Mouse (Mus musculus) intestine, postnatal 0 days (tissue): Measurements from ENCODE around the gene Grik5. TPM values are rescaled to one million over a fixed set of nuclear protein-coding genes. Genes with fewer than 3 reads are reported as not detected.
A peak's percentile ranks its signal among the peaks of the same experiment; 100 is the strongest.

ENCODE experiments used
- ATAC-seq: fragments of 200-750 bp; cut with Nextera tagmentation; 2 replicates; pipeline ENCODE4 v1.8.0; 2017; ENCODE audit warnings: mild to moderate bottlenecking, moderate TSS enrichment, moderate library complexity
- H3K27ac ChIP-seq: fragments of 300-500 bp; sonication (generic); 2 replicates; pipeline ENCODE4 v1.5.1; 2014; ENCODE audit warnings: mild to moderate bottlenecking, low read depth, low read length, moderate library complexity
- H3K27me3 ChIP-seq: fragments of 300-500 bp; sonication (generic); replicated peaks from 2 replicates; pipeline ENCODE4 v1.6.1; 2014; ENCODE audit warnings: low read length, mixed read lengths; ENCODE audit not compliant: control insufficient read depth, insufficient read depth
- H3K36me3 ChIP-seq: fragments of 300-500 bp; sonication (generic); 2 replicates; pipeline ENCODE4 v1.6.1; 2014; ENCODE audit warnings: mild to moderate bottlenecking, moderate library complexity; ENCODE audit not compliant: control insufficient read depth, insufficient read depth
- H3K4me1 ChIP-seq: fragments of 300-500 bp; sonication (generic); replicated peaks from 2 replicates; pipeline ENCODE4 v1.6.1; 2014; ENCODE audit warnings: antibody characterized with exemption, low read length, mixed read lengths; ENCODE audit not compliant: control insufficient read depth, insufficient read depth
- H3K4me2 ChIP-seq: fragments of 300-500 bp; sonication (generic); replicated peaks from 2 replicates; pipeline ENCODE4 v1.6.1; 2014; ENCODE audit warnings: low read depth, mild to moderate bottlenecking, moderate library complexity
- H3K4me3 ChIP-seq: fragments of 300-500 bp; sonication (generic); 2 replicates; pipeline ENCODE4 v1.5.1; 2014; ENCODE audit warnings: low read depth, low read length
- H3K9ac ChIP-seq: fragments of 300-500 bp; sonication (generic); 2 replicates; pipeline ENCODE4 v1.6.1; 2014; ENCODE audit warnings: mild to moderate bottlenecking, low read depth, low read length
- H3K9me3 ChIP-seq: fragments of 300-500 bp; sonication (generic); 2 replicates; pipeline ENCODE4 v1.6.1; 2016; ENCODE audit warnings: mixed run types; ENCODE audit not compliant: control insufficient read depth
- CTCF ChIP-seq: sonication (generic); IDR thresholded peaks from 2 replicates; pipeline ENCODE4 v1.5.1; 2016; ENCODE audit warnings: low read depth, mild to moderate bottlenecking, control low read depth, antibody characterized with exemption, moderate library complexity
- WGBS: fragments of 180-500 bp; shearing (Covaris S2); extraction: QIAGEN DNeasy Blood & Tissue Kit; methylation state at CpG from one replicate; pipeline ENCODE4 v1.1.7; 2014; 5-methylcytosine and 5-hydroxymethylcytosine counted together
- polyA plus RNA-seq: library from polyadenylated mRNA; unstranded; fragments of >200 nt; fragmentation: Nextera tagmentation; extraction: Ambion mirVana; gene quantifications from 2 replicates; pipeline ENCODE4 v1.2.1, GENCODE M21; 2015

The Grik5 gene
- polyA plus RNA-seq, 1 experiment from 2014 or later: 1.3 TPM

GRCm38 (mm10) chr7:25030032-25030753 is 42.0 kb downstream of the Grik5 start:
- H3K4me2 ChIP-seq: no peak overlapping the region
- peak; percentile 88 for TF ChIP-seq CTCF
- no peaks in the 10 kb centered on the region for H3K4me1 ChIP-seq
- no peak overlapping the region for H3K9ac ChIP-seq
- H3K27ac ChIP-seq: no peak overlapping the region
- ATAC-seq: no peak
- no peaks in the 10 kb centered on the region for H3K9me3 ChIP-seq
- H3K4me3 ChIP-seq: no peak overlapping the region
- H3K27me3 ChIP-seq: no peaks in the 10 kb centered on the region
- H3K36me3 ChIP-seq: no peaks in the 10 kb centered on the region
- WGBS: 51% methylated on average over 5 of the region's 5 CpGs

DNA sequence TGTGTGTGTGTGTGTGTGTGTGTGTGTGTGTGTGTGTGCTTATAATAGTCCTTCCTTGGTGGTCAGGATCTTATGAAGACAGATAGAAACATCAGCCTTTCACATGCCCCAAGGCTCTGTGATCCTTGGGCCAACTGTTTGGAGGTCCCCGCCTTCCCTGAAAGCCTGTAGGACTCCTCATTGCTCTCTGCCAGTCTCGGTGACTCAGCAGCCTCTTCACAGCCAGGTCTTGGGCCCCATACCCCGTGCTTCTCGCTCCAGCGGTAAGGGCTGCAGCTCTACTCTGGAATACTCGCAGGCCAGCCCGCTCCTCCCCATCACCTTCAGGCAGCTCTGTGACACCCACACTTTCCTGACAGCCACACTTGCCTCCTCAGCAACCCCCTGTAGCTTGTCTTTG is 45.7 kb downstream of the Grik5 start:
- H3K4me3 ChIP-seq: no peak overlapping the region
- no peaks in the 10 kb centered on the region for H3K27me3 ChIP-seq
- no peak overlapping the region for H3K27ac ChIP-seq
- H3K4me1 ChIP-seq: no peaks in the 10 kb centered on the region
- H3K9me3 ChIP-seq: no peaks in the 10 kb centered on the region
- no peaks in the 10 kb centered on the region for H3K36me3 ChIP-seq
- WGBS: 51% methylated on average over 7 of the region's 7 CpGs
- TF ChIP-seq CTCF: no peak
- no peak overlapping the region for H3K4me2 ChIP-seq
- no peak overlapping the region for H3K9ac ChIP-seq
- ATAC-seq: no peak

DNA sequence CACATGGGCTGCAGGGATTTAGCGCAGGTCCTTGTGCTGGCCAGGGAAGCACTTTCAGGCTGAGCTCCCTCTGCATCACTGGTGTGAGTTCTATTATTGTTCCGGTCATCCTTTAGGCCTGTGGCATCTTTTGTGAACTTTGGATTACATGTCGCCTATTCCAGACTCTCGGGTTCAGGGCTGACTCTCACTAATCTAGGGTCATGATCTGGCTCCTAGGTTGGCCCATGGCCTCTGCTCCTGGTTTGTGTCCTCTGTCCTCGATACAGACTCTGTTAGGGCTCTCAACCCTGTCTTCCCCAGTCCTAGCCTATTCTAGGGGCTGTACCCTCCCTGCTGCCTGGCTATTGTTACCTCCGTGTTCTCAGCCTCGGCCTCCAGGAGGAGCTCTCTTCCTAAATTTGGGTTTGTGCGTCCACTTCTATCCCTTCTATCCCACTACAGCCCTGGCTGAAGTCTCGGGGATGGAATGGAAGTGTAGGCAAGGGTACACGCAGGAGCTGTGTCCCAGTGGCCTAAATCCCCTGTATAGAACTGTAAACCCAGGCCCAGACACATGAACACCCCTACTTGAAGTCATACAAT is 46.2 kb downstream of the Grik5 start:
- no peak overlapping the region for H3K27ac ChIP-seq
- TF ChIP-seq CTCF: peak; percentile 46
- no peak overlapping the region for H3K4me3 ChIP-seq
- H3K4me2 ChIP-seq: no peak overlapping the region
- H3K9me3 ChIP-seq: no peaks in the 10 kb centered on the region
- H3K36me3 ChIP-seq: no peaks in the 10 kb centered on the region
- WGBS: 66% methylated on average over 10 of the region's 10 CpGs
- no peaks in the 10 kb centered on the region for H3K4me1 ChIP-seq
- H3K9ac ChIP-seq: no peak overlapping the region
- no peaks in the 10 kb centered on the region for H3K27me3 ChIP-seq
- ATAC-seq: no peak

DNA sequence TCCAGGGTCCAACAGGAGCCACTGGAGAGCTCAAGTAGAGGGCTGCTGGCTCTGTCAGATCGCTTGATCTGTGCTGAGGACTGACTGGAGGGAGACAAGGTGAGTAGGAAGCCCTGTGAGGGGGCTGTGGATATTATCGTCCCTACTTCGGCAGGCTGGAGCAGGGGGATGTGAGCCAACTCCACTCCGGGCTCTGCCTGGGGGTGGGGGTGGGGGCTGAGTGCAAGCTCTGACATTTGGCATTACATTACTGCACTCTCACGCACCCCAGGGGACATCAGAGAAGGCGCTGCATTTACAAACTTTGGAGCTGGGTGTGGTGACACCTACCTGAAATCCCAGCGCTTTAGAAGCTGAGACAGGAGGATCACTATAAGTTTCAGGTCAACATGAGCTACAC is 60.6 kb downstream of the Grik5 start:
- Histone ChIP-seq H3K4me3 (no peak overlapping the region), H3K4me2 (no peak overlapping the region), H3K27ac (no peak overlapping the region), H3K9ac (no peak overlapping the region), H3K27me3 (peaks cover 46% of the 10 kb centered on the region), H3K36me3 (no peaks in the 10 kb centered on the region; the same call in 1 of the 2 replicates), H3K9me3 (no peaks in the 10 kb centered on the region), H3K4me1 (no peaks in the 10 kb centered on the region)
- ATAC-seq: no peak
- TF ChIP-seq CTCF: no peak
- 75% methylated on average over 7 of the region's 7 CpGs for WGBS

GRCm38 (mm10) chr7:25010090-25010913 is 61.8 kb downstream of the Grik5 start:
- no peak overlapping the region for H3K27ac ChIP-seq
- H3K9me3 ChIP-seq: no peaks in the 10 kb centered on the region
- peaks cover 59% of the 10 kb centered on the region for H3K27me3 ChIP-seq
- no peaks in the 10 kb centered on the region for H3K4me1 ChIP-seq
- H3K4me2 ChIP-seq: peak overlapping the region; percentile 62
- peak overlapping the region; percentile 35 for H3K4me3 ChIP-seq
- TF ChIP-seq CTCF: peak; percentile 75
- no peaks in the 10 kb centered on the region; the same call in 1 of the 2 replicates for H3K36me3 ChIP-seq
- ATAC-seq: no peak
- H3K9ac ChIP-seq: no peak overlapping the region
- WGBS: 6% methylated on average over 93 of the region's 97 CpGs

- TF ChIP-seq CTCF: no peak
- WGBS: 19% methylated on average over 20 of the region's 20 CpGs
- H3K4me3 ChIP-seq: no peak overlapping the region
- H3K36me3 ChIP-seq: no peaks in the 10 kb centered on the region; the same call in 1 of the 2 replicates
- ATAC-seq: no peak
- no peak overlapping the region for H3K9ac ChIP-seq
- H3K9me3 ChIP-seq: no peaks in the 10 kb centered on the region
- H3K27me3 ChIP-seq: peaks cover 60% of the 10 kb centered on the region
- no peak overlapping the region for H3K27ac ChIP-seq
- H3K4me1 ChIP-seq: no peaks in the 10 kb centered on the region
- no peak overlapping the region for H3K4me2 ChIP-seq
These were observed 62.9 kb downstream of the Grik5 start for GRCm38 (mm10) chr7:25009099-25009700.
